Mouse (Mus musculus): ENCODE results near the gene Dnajc7. TPM values are rescaled to one million over a fixed set of nuclear protein-coding genes. Genes with fewer than 3 reads are reported as not detected.

The Dnajc7 gene
- polyA plus RNA-seq, 1 experiment = 113 TPM

- no peak for TF ChIP-seq MYOD1 (IDR thresholded peaks at IDR 0.05; ENCODE audit: control insufficient read depth in 1 of 3, insufficient read length in 2 of 3, low read depth in 2 of 3)
- no peak for TF ChIP-seq USF1 (IDR thresholded peaks at IDR 0.05; ENCODE audit: low read depth)
- no peak overlapping the region for H3ac ChIP-seq (ENCODE audit: control insufficient read depth, insufficient read length)
- H3K27me3 ChIP-seq (ENCODE audit: control insufficient read depth, insufficient read depth, insufficient read length) = peaks cover 2% of the 10 kb centered on the region
- no peaks in the 10 kb centered on the region for H3K36me3 ChIP-seq (ENCODE audit: control insufficient read depth, insufficient read depth)
- H3K4me2 ChIP-seq (ENCODE audit: low read depth) = peak overlapping the region; percentile 55
- H3K4me3 ChIP-seq = no peak overlapping the region
- H3K79me2 ChIP-seq (ENCODE audit: control insufficient read depth, insufficient read depth) = no peaks in the 10 kb centered on the region
Measured at GRCm38 (mm10) chr11:100555583-100555982, 64.4 kb downstream of the Dnajc7 start.

- no peak overlapping the region for H3K4me3 ChIP-seq
- no peaks in the 10 kb centered on the region for H3K36me3 ChIP-seq (ENCODE audit: control insufficient read depth, insufficient read depth)
- no peaks in the 10 kb centered on the region for H3K79me2 ChIP-seq (ENCODE audit: control insufficient read depth, insufficient read depth)
- no peak for TF ChIP-seq SRF (IDR thresholded peaks at IDR 0.05; ENCODE audit: control insufficient read depth, insufficient read length, low read depth)
- no peak for TF ChIP-seq USF1 (IDR thresholded peaks at IDR 0.05; ENCODE audit: low read depth)
- no peak for TF ChIP-seq E2F4 (IDR thresholded peaks at IDR 0.05; ENCODE audit: insufficient read depth)
- TF ChIP-seq TCF3 (IDR thresholded peaks at IDR 0.05; ENCODE audit: insufficient read length, low read depth) = no peak
- no peak for TF ChIP-seq MYOD1 (IDR thresholded peaks at IDR 0.05; ENCODE audit: control insufficient read depth in 1 of 3, insufficient read length in 2 of 3, low read depth in 2 of 3)
- no peak for TF ChIP-seq POLR2AphosphoS2 (IDR thresholded peaks at IDR 0.05; ENCODE audit: insufficient read length, low read depth)
- no peak for TF ChIP-seq POLR2A (IDR thresholded peaks at IDR 0.05; ENCODE audit: insufficient read length, low read depth)
- TF ChIP-seq CEBPB (IDR thresholded peaks at IDR 0.05; ENCODE audit: insufficient read depth, poor library complexity, severe bottlenecking) = no peak
- no peak for TF ChIP-seq MAX (IDR thresholded peaks at IDR 0.05; ENCODE audit: low read depth)
- no peak for TF ChIP-seq MYOG (IDR thresholded peaks at IDR 0.05; ENCODE audit: control insufficient read depth in 1 of 3, insufficient read depth in 1 of 3, insufficient read length in 2 of 3, low read depth in 2 of 3)
- TF ChIP-seq REST (IDR thresholded peaks at IDR 0.05; ENCODE audit: insufficient read depth, insufficient read length) = no peak
- TF ChIP-seq TCF12 (IDR thresholded peaks at IDR 0.05; ENCODE audit: insufficient read depth, poor library complexity, severe bottlenecking) = no peak
- H3ac ChIP-seq (ENCODE audit: control insufficient read depth, insufficient read length) = no peak overlapping the region
- peaks cover 28% of the 10 kb centered on the region for H3K27me3 ChIP-seq (ENCODE audit: control insufficient read depth, insufficient read depth, insufficient read length)
- H3K4me2 ChIP-seq (ENCODE audit: low read depth) = no peak overlapping the region
Measured at GRCm38 (mm10) chr11:100552842-100553241, 67.1 kb downstream of the Dnajc7 start.

- Histone ChIP-seq H3K4me3 (no peak overlapping the region), H3K79me2 (ENCODE audit: control insufficient read depth, insufficient read depth) (no peaks in the 10 kb centered on the region), H3K36me3 (ENCODE audit: control insufficient read depth, insufficient read depth) (no peaks in the 10 kb centered on the region), H3ac (ENCODE audit: control insufficient read depth, insufficient read length) (no peak overlapping the region), H3K4me2 (ENCODE audit: low read depth) (no peak overlapping the region), H3K27me3 (ENCODE audit: control insufficient read depth, insufficient read depth, insufficient read length) (peaks cover 28% of the 10 kb centered on the region)
- no peak for TF ChIP-seq TCF3 (IDR thresholded peaks at IDR 0.05; ENCODE audit: insufficient read length, low read depth)
- TF ChIP-seq E2F4 (IDR thresholded peaks at IDR 0.05; ENCODE audit: insufficient read depth) = no peak
- no peak for TF ChIP-seq REST (IDR thresholded peaks at IDR 0.05; ENCODE audit: insufficient read depth, insufficient read length)
Measured at GRCm38 (mm10) chr11:100550101-100550500, 69.9 kb downstream of the Dnajc7 start.

- no peaks in the 10 kb centered on the region for H3K79me2 ChIP-seq (ENCODE audit: control insufficient read depth, insufficient read depth)
- TF ChIP-seq POLR2AphosphoS2 (IDR thresholded peaks at IDR 0.05; ENCODE audit: insufficient read length, low read depth) = no peak
- no peak for TF ChIP-seq TCF12 (IDR thresholded peaks at IDR 0.05; ENCODE audit: insufficient read depth, poor library complexity, severe bottlenecking)
- TF ChIP-seq SRF (IDR thresholded peaks at IDR 0.05; ENCODE audit: control insufficient read depth, insufficient read length, low read depth) = no peak
- no peak for TF ChIP-seq MYOD1 (IDR thresholded peaks at IDR 0.05; ENCODE audit: control insufficient read depth in 1 of 3, insufficient read length in 2 of 3, low read depth in 2 of 3)
- TF ChIP-seq CEBPB (IDR thresholded peaks at IDR 0.05; ENCODE audit: insufficient read depth, poor library complexity, severe bottlenecking) = no peak
- TF ChIP-seq REST (IDR thresholded peaks at IDR 0.05; ENCODE audit: insufficient read depth, insufficient read length) = no peak
- TF ChIP-seq TCF3 (IDR thresholded peaks at IDR 0.05; ENCODE audit: insufficient read length, low read depth) = no peak
- no peak for TF ChIP-seq MYOG (IDR thresholded peaks at IDR 0.05; ENCODE audit: control insufficient read depth in 1 of 3, insufficient read depth in 1 of 3, insufficient read length in 2 of 3, low read depth in 2 of 3)
- no peak for TF ChIP-seq MAX (IDR thresholded peaks at IDR 0.05; ENCODE audit: low read depth)
- TF ChIP-seq USF1 (IDR thresholded peaks at IDR 0.05; ENCODE audit: low read depth) = no peak
- no peak for TF ChIP-seq POLR2A (IDR thresholded peaks at IDR 0.05; ENCODE audit: insufficient read length, low read depth)
- no peak for TF ChIP-seq E2F4 (IDR thresholded peaks at IDR 0.05; ENCODE audit: insufficient read depth)
- no peak overlapping the region for H3K4me3 ChIP-seq
Measured at GRCm38 (mm10) chr11:100549466-100549865, 70.5 kb downstream of the Dnajc7 start.

GRCm38 (mm10) chr11:100548141-100548540, 71.8 kb downstream of the Dnajc7 start:
- H3ac ChIP-seq (ENCODE audit: control insufficient read depth, insufficient read length) = no peak overlapping the region
- no peak overlapping the region for H3K4me3 ChIP-seq
- H3K27me3 ChIP-seq (ENCODE audit: control insufficient read depth, insufficient read depth, insufficient read length) = peaks cover 28% of the 10 kb centered on the region
- no peak for TF ChIP-seq TCF12 (IDR thresholded peaks at IDR 0.05; ENCODE audit: insufficient read depth, poor library complexity, severe bottlenecking)
- no peak overlapping the region for H3K4me2 ChIP-seq (ENCODE audit: low read depth)
- H3K36me3 ChIP-seq (ENCODE audit: control insufficient read depth, insufficient read depth) = no peaks in the 10 kb centered on the region
- H3K79me2 ChIP-seq (ENCODE audit: control insufficient read depth, insufficient read depth) = no peaks in the 10 kb centered on the region

More at GRCm38 (mm10) chr11:100549466-100549865, 70.5 kb downstream of the Dnajc7 start:
- peaks cover 28% of the 10 kb centered on the region for H3K27me3 ChIP-seq (ENCODE audit: control insufficient read depth, insufficient read depth, insufficient read length)
- H3K4me2 ChIP-seq (ENCODE audit: low read depth) = no peak overlapping the region
- no peaks in the 10 kb centered on the region for H3K36me3 ChIP-seq (ENCODE audit: control insufficient read depth, insufficient read depth)
- no peak overlapping the region for H3ac ChIP-seq (ENCODE audit: control insufficient read depth, insufficient read length)
